ENCODE assay signal across 8 mouse cellular contexts in genomic region chr9:44071914-44072598, GRCm38 (mm10). TPM values are rescaled to one million over a fixed set of nuclear protein-coding genes. Genes with fewer than 3 reads are reported as not detected.
DNase-seq lines count a peak whose midpoint lies in the region; ATAC-seq lines count a peak whose summit lies in the region.
"Had no signal": no experiment of that assay in that cellular context is flagged by ENCODE, and none has a peak within 500 bp of the region (broad histone marks: within the 10 kb centered on the region; RNA-seq: fewer than 3 reads in every experiment).

No protein-coding gene starts in this region.

- H3K4me3 ChIP-seq in heart, embryonic 13.5 days, result peak overlapping the region; percentile 51

- DNase-seq in right cerebral cortex, adult 18-20 months, result peak; percentile 73
- no peak for DNase-seq in right cerebral cortex, postnatal 14 days
- DNase-seq in embryo, embryonic 9.5 days (ENCODE audit: extremely low spot score), result peak; percentile 70
- DNase-seq in mesoderm, embryonic 11.5 days (ENCODE audit: low read depth, low spot score), result peak; percentile 73
- no peak for DNase-seq in spleen, postnatal 14 days (ENCODE audit: low spot score in 2 of 2)
- DNase-seq in T-cell, adult 2 months (ENCODE audit: low spot score), result no peak

- peak overlapping the region; percentile 78 for H3K4me2 ChIP-seq in heart, embryonic 13.5 days

- peaks cover 88% of the 10 kb centered on the region for H3K4me1 ChIP-seq in heart, embryonic 13.5 days

- ATAC-seq in heart, embryonic 13.5 days (ENCODE audit: extremely low read depth, insufficient number of reproducible peaks, low FRiP score, low TSS enrichment), result no peak

- H3K36me3 ChIP-seq in heart, embryonic 13.5 days, result peaks cover 5% of the 10 kb centered on the region

- peak overlapping the region; percentile 63 for H3K27ac ChIP-seq in heart, embryonic 13.5 days (replicated peaks)
- H3K27ac ChIP-seq: kidney, postnatal 0 days had no signal

- H3K9me3 ChIP-seq in heart, embryonic 13.5 days, result no peaks in the 10 kb centered on the region

- no peaks in the 10 kb centered on the region for H3K27me3 ChIP-seq in heart, embryonic 13.5 days (replicated peaks)

- 21% methylated on average over 11 of the region's 11 CpGs for WGBS in heart, embryonic 13.5 days

- H3K9ac ChIP-seq in heart, embryonic 13.5 days, result peak overlapping the region; percentile 84

RNA-seq across cellular contexts. Expression of gene Usp2, which starts 5.2 kb away (rescaled TPM):
- polyA plus RNA-seq in heart, embryonic 13.5 days (2015; fragmentation: Nextera tagmentation; extraction: Ambion mirVana), result 48.5 and 66.0 TPM in 2 replicates

RNA-seq across cellular contexts. Expression of gene Thy1, which starts 28.9 kb away (rescaled TPM):
- 0.47 and 0.98 TPM in 2 replicates for polyA plus RNA-seq in heart, embryonic 13.5 days (2015; fragmentation: Nextera tagmentation; extraction: Ambion mirVana)

RNA-seq across cellular contexts. Expression of gene Mfrp, which starts 29.5 kb away (rescaled TPM):
- not detected in 2 replicates for polyA plus RNA-seq in heart, embryonic 13.5 days (2015; fragmentation: Nextera tagmentation; extraction: Ambion mirVana)

RNA-seq across cellular contexts. Expression of gene C1qtnf5, which starts 35.0 kb away (rescaled TPM):
- polyA plus RNA-seq in heart, embryonic 13.5 days (2015; fragmentation: Nextera tagmentation; extraction: Ambion mirVana), result 1.1 and 2.1 TPM in 2 replicates

RNA-seq across cellular contexts. Expression of gene Gm49380, which starts 41.2 kb away (rescaled TPM):
- not detected in 2 replicates for polyA plus RNA-seq in heart, embryonic 13.5 days (2015; fragmentation: Nextera tagmentation; extraction: Ambion mirVana)
- polyA plus RNA-seq: kidney, postnatal 0 days had no signal

Comparison
In these comparisons a context has a peak if more than half of its experiments do, and no peak if none do; other contexts are left out.
1. DNase-seq: peak in right cerebral cortex, adult 18-20 months (single experiment), embryo, embryonic 9.5 days (single experiment) and mesoderm, embryonic 11.5 days (single experiment); none in right cerebral cortex, postnatal 14 days (single experiment), spleen, postnatal 14 days (0 of 2) and T-cell, adult 2 months (single experiment).